Mouse (Mus musculus): ENCODE results near the gene Gm7247. TPM values are rescaled to one million over a fixed set of nuclear protein-coding genes. Genes with fewer than 3 reads are reported as not detected.

The Gm7247 gene
- polyA plus RNA-seq, 1 experiment, result not detected

GRCm38 (mm10) chr14:51611210-51611609 lies 249.7 kb downstream of the Gm7247 start, which contains the start of gene Gm17078:
Gm17078 (minus strand) TSS chr14:51611310.
- H3K4me1 ChIP-seq (ENCODE audit: control insufficient read depth, insufficient read depth, low read length), result no peaks in the 10 kb centered on the region
- WGBS, result 89% methylated on average over 1 of the region's 1 CpGs
- no peak for DNase-seq
- no peak within 1 kb of the TSS for H3K27ac ChIP-seq (ENCODE audit: insufficient read depth, low read depth, low read length)
- no peak for TF ChIP-seq POLR2A (IDR thresholded peaks at IDR 0.05; ENCODE audit: low read depth, low read length)
- TF ChIP-seq CTCF (conservative IDR thresholded peaks at IDR 0.05; ENCODE audit: insufficient read depth, insufficient read length, low read depth, low read length), result no peak
- no peaks in the 10 kb centered on the region for H3K36me3 ChIP-seq (ENCODE audit: control insufficient read depth, insufficient read depth, low read length)
- H3K27me3 ChIP-seq (replicated peaks; ENCODE audit: control insufficient read depth, insufficient read depth, low read length), result no peaks in the 10 kb centered on the region
- no peak within 1 kb of the TSS for H3K4me3 ChIP-seq (ENCODE audit: insufficient read depth, low read depth, low read length)

Other genes with a start within 250 kb of the Gm7247 start
- gene Eddm3b, start 247.3 kb upstream of the Gm7247 start, polyA plus RNA-seq (2012; rRNA removed), result 0.42 and 0.64 TPM in 2 replicates
- gene Rnase6, start 237.8 kb upstream of the Gm7247 start, polyA plus RNA-seq (2012; rRNA removed), result 3.4 and 8.5 TPM in 2 replicates
- 0.25 and 0.39 TPM in 2 replicates for gene Rnase1, start 215.0 kb upstream of the Gm7247 start, polyA plus RNA-seq (2012; rRNA removed)
- not detected in 2 replicates for gene Rnase2b, start 199.5 kb upstream of the Gm7247 start, polyA plus RNA-seq (2012; rRNA removed)
- gene Ang2, start 162.6 kb upstream of the Gm7247 start, polyA plus RNA-seq (2012; rRNA removed), result not detected in 2 replicates
- not detected in 2 replicates for gene Ear14, start 158.4 kb upstream of the Gm7247 start, polyA plus RNA-seq (2012; rRNA removed)
- not detected in 2 replicates for gene Rnase2a, start 105.6 kb upstream of the Gm7247 start, polyA plus RNA-seq (2012; rRNA removed)
- not detected in 2 replicates for gene Vmn2r88, start 49.1 kb downstream of the Gm7247 start, polyA plus RNA-seq (2012; rRNA removed)
- not detected in 2 replicates for gene Vmn2r89, start 90.1 kb downstream of the Gm7247 start, polyA plus RNA-seq (2012; rRNA removed)
- gene Gm5622, start 191.0 kb downstream of the Gm7247 start, polyA plus RNA-seq (2012; rRNA removed), result not detected in 2 replicates
- not detected in 2 replicates for gene Gm17175, start 212.3 kb downstream of the Gm7247 start, polyA plus RNA-seq (2012; rRNA removed)
- gene Gm17174, start 230.4 kb downstream of the Gm7247 start, polyA plus RNA-seq (2012; rRNA removed), result not detected in 2 replicates
- not detected in 2 replicates for gene Gm17078, start 249.6 kb downstream of the Gm7247 start, polyA plus RNA-seq (2012; rRNA removed)